Mouse (Mus musculus) limb, embryonic 12.5 days (tissue): Measurements from ENCODE around the gene 2300003K06Rik. TPM values are rescaled to one million over a fixed set of nuclear protein-coding genes. Genes with fewer than 3 reads are reported as not detected.
"Not testable (repeated sequence)": the region's sequence is repeated elsewhere in the genome, so short reads cannot be mapped to it uniquely, and the experiment has no call there.

Experiments used
- ATAC-seq: fragments of 200-750 bp; cut with Nextera tagmentation; 2 replicates; pipeline ENCODE4 v1.8.0; 2017; ENCODE audit warnings: low read depth, moderate TSS enrichment; ENCODE audit not compliant: insufficient number of reproducible peaks, insufficient read depth, low FRiP score, low TSS enrichment
- H3K27ac ChIP-seq: fragments of 300-500 bp; sonication (generic); 2 replicates; pipeline ENCODE4 v1.5.1; 2016; ENCODE audit warnings: mild to moderate bottlenecking, moderate library complexity
- H3K27me3 ChIP-seq: fragments of 300-500 bp; sonication (generic); 2 replicates; pipeline ENCODE4 v1.6.1; 2016; ENCODE audit warnings: mild to moderate bottlenecking, moderate library complexity
- H3K36me3 ChIP-seq: fragments of 300-500 bp; sonication (generic); 2 replicates; pipeline ENCODE4 v1.6.1; 2016; ENCODE audit warnings: mild to moderate bottlenecking, moderate library complexity
- H3K4me1 ChIP-seq: fragments of 300-500 bp; sonication (generic); replicated peaks from 2 replicates; pipeline ENCODE4 v1.6.1; 2016
- H3K4me2 ChIP-seq: fragments of 300-500 bp; sonication (generic); 2 replicates; pipeline ENCODE4 v1.6.1; 2016; ENCODE audit warnings: mild to moderate bottlenecking, moderate library complexity
- H3K4me3 ChIP-seq: fragments of 300-500 bp; sonication (generic); replicated peaks from 2 replicates; pipeline ENCODE4 v1.5.1; 2016; ENCODE audit warnings: mild to moderate bottlenecking
- H3K9ac ChIP-seq: fragments of 300-500 bp; sonication (generic); replicated peaks from 2 replicates; pipeline ENCODE4 v1.6.1; 2016; ENCODE audit warnings: mild to moderate bottlenecking, moderate library complexity
- H3K9me3 ChIP-seq: fragments of 300-500 bp; sonication (generic); 2 replicates; pipeline ENCODE4 v1.6.1; 2016; ENCODE audit warnings: mild to moderate bottlenecking, moderate library complexity
- WGBS: fragments of 180-500 bp; shearing (Covaris S2); methylation state at CpG from one replicate; pipeline ENCODE4 v1.1.7; 2016; 5-methylcytosine and 5-hydroxymethylcytosine counted together
- polyA plus RNA-seq: library from polyadenylated mRNA; unstranded; fragments of >200 nt; fragmentation: Nextera tagmentation; extraction: Ambion mirVana; gene quantifications from 2 replicates; pipeline ENCODE4 v1.2.1, GENCODE M21; 2016

The 2300003K06Rik gene
- not detected in 2 replicates for polyA plus RNA-seq

DNA sequence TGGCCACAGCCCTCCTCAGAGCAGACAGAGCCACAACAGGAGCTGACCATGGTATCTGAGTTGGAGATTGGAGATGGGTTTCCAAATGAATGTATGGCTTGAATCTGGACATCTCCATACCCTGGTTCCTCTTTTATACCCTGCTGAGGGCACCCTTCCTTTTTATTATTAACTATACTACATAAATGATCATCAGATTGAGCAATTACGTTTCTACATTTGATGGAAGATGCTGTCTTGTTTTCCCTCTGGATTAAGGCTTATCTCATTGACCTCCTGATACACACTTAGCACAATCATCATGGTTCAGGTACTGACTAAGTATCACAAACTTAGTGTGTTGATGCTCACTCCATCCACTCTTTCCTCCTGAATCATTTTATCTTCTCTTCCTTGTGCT is at the start of gene 2300003K06Rik:
2300003K06Rik (minus strand) TSS at position 101 of the 400 bp plus-strand sequence.
- Histone ChIP-seq H3K4me2 (no peak within 1 kb of the TSS), H3K27me3 (no peaks in the 10 kb centered on the region), H3K9me3 (0 out of 2 replicates have a peak, but pooled peaks cover 6% of the 10 kb centered on the region), H3K9ac (no peak within 1 kb of the TSS), H3K4me1 (no peaks in the 10 kb centered on the region), H3K4me3 (no peak within 1 kb of the TSS), H3K36me3 (no peaks in the 10 kb centered on the region), H3K27ac (no peak within 1 kb of the TSS)
- ATAC-seq, result no peak
- WGBS, result 77% methylated on average over 1 of the region's 1 CpGs

DNA sequence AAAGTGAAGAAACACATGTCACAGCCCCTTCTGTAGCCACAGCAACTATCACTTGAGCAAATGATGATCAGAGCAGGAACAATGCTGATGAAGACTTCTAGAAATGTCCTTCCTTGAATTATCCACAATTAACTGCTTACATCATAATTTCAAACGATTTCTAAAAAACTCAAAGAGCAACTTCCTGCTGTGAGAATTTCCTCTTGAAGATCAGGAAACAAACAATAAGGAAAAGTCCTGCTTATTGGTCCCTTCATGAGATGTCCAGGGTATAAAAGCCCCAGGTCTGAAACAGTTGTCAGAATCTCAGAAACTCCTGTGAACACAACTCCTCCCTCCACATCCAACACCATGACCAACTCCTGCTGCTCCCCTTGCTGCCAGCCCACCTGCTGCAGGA is 41.0 kb upstream of the 2300003K06Rik start, which contains the start of gene Gm11567:
Gm11567 (plus strand) TSS at position 301 of the 400 bp plus-strand sequence.
- 50% methylated on average over 1 of the region's 1 CpGs for WGBS
- H3K9ac ChIP-seq, H3K27me3 ChIP-seq, H3K36me3 ChIP-seq, H3K9me3 ChIP-seq, ATAC-seq, H3K4me2 ChIP-seq, H3K4me1 ChIP-seq, H3K27ac ChIP-seq, H3K4me3 ChIP-seq: not testable (repeated sequence)

DNA sequence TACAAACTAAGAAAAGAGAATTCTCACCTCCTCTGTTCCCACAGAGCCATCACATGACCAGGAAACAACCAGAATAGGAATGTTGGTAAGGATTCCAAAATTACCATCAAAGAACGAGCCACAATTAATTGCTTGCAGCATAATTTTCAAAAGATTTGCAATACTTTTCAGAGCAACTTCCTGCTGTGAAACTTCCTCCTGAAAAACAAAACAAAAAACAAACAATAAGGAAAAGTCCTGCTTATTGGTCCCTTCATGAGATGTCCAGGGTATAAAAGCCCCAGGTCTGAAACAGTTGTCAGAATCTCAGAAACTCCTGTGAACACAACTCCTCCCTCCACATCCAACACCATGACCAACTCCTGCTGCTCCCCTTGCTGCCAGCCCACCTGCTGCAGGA is 35.2 kb upstream of the 2300003K06Rik start, which contains the start of gene Krtap9-1:
Krtap9-1 (plus strand) TSS at position 301 of the 400 bp plus-strand sequence.
- not testable (repeated sequence) for H3K4me2 ChIP-seq, H3K4me3 ChIP-seq, H3K36me3 ChIP-seq, H3K9ac ChIP-seq, H3K27me3 ChIP-seq, ATAC-seq, H3K27ac ChIP-seq, H3K4me1 ChIP-seq, H3K9me3 ChIP-seq
- 66% methylated on average over 1 of the region's 1 CpGs for WGBS

DNA sequence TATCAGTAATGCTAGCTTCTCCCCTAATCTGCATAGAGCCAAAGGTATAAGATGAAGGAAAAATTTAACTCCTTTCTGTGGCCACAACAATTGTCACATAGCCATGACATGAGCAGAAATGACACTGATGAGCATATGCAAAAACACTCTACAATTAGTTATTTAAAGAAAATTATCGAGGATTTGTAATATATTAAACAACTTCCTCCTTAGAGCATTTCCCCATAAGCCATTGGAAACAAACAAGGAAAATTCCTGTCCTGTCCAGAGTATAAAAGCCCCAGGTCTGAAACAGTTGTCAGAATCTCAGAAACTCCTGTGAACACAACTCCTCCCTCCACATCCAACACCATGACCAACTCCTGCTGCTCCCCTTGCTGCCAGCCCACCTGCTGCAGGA is 26.3 kb upstream of the 2300003K06Rik start, which contains the start of gene Gm11559:
Gm11559 (plus strand) TSS at position 301 of the 400 bp plus-strand sequence.
- H3K9ac ChIP-seq, ATAC-seq, H3K4me1 ChIP-seq, H3K36me3 ChIP-seq, H3K9me3 ChIP-seq, H3K4me3 ChIP-seq, H3K27me3 ChIP-seq, H3K27ac ChIP-seq, H3K4me2 ChIP-seq: not testable (repeated sequence)
- 76% methylated on average over 1 of the region's 1 CpGs for WGBS

DNA sequence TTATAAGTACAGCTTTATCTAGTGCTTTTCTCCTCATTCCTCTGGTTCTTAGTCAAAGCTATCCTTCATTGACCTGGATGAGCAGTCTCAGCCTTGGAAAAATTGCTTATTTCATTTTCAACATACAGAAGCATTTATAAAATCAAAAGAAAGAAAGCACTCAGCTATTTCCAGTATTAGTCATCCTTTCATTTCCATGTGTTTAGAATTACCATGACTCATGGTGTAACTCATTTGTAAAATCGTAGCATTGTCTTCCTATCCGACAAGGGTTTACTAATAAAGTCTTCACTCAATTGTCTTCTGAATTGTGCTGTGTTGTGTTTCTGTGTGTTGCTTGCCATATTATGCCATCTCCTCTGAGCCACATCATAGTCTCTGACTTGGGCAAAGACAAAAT is 20.9 kb upstream of the 2300003K06Rik start:
- Histone ChIP-seq H3K27ac (no peak overlapping the region), H3K4me3 (no peak overlapping the region), H3K9me3 (no peaks in the 10 kb centered on the region), H3K9ac (no peak overlapping the region), H3K27me3 (no peaks in the 10 kb centered on the region), H3K36me3 (no peaks in the 10 kb centered on the region), H3K4me1 (no peaks in the 10 kb centered on the region), H3K4me2 (no peak overlapping the region)
- WGBS, result 82% methylated on average over 2 of the region's 2 CpGs
- no peak for ATAC-seq

DNA sequence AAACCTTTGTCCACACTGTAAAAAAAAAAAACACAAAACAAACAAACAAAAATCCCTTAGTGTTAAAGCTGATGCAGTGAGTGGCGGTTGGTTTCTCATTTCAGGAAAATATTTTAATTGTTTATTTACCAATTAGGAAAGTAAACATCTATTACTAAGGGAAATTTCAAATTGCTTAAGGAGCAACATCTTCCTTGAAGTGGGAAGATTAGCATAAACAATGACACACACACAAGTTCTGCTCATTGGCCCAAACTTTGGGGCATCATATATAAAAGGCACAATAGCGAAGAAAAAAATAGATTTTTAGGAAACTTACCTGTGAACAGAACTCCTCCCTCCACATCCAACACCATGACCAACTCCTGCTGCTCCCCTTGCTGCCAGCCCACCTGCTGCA is 19.8 kb upstream of the 2300003K06Rik start, which contains the start of gene Gm11568:
Gm11568 (plus strand) TSS at position 301 of the 400 bp plus-strand sequence.
- Histone ChIP-seq H3K4me3 (no peak within 1 kb of the TSS), H3K4me1 (no peaks in the 10 kb centered on the region), H3K27ac (no peak within 1 kb of the TSS), H3K27me3 (no peaks in the 10 kb centered on the region), H3K9ac (no peak within 1 kb of the TSS), H3K9me3 (no peaks in the 10 kb centered on the region), H3K36me3 (no peaks in the 10 kb centered on the region), H3K4me2 (no peak within 1 kb of the TSS)
- ATAC-seq, result no peak
- 92% methylated on average over 2 of the region's 2 CpGs for WGBS

DNA sequence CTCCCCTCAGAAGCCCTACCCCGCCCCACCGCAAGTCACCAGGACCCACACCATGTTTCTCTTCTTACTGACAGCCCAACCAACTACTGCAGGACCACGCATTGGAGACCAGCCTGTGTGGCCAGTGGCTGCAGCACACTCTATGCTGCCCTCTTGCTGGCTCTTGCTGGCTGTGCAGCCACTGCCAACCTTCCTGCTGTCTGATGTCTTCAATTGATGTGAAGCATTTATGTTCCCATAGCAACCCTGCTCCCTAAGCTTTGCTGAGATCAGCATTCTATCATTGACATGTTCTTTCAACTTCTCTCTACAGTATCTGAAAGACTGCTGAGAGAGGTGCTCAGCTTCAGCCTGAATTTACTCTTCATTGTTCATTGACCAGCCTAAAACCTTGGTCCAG is 16.3 kb upstream of the 2300003K06Rik start:
- ATAC-seq, result no peak
- Histone ChIP-seq H3K9ac (no peak overlapping the region), H3K27ac (no peak overlapping the region), H3K4me3 (no peak overlapping the region), H3K4me1 (no peaks in the 10 kb centered on the region), H3K4me2 (no peak overlapping the region), H3K36me3 (no peaks in the 10 kb centered on the region), H3K27me3 (no peaks in the 10 kb centered on the region), H3K9me3 (peaks cover 7% of the 10 kb centered on the region; the same call in 1 of the 2 replicates)
- 49% methylated on average over 3 of the region's 3 CpGs for WGBS

DNA sequence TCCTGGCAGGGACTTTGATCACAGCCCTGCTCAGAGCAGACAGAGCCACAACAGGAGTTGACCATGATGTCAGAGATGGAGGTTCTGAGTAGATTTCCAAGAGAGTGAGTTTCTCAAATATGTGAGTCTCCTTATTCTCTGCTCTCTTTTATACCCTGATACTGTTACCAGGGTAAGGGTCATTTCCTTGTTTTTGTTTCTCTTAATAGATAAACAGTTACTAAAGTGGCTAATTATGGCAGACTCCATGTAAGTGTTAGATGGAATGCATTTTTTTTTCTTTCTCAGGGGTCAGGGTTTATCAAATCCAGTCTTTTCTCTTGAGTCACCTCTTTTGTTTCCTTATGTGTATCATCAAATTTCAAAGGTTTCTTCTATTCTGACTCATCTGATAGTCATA is 13.6 kb upstream of the 2300003K06Rik start, which contains the start of gene Krtap4-16:
Krtap4-16 (minus strand) TSS at position 101 of the 400 bp plus-strand sequence.
- H3K4me1 ChIP-seq, result no peaks in the 10 kb centered on the region
- no peaks in the 10 kb centered on the region for H3K27me3 ChIP-seq
- ATAC-seq, result no peak
- peaks cover 7% of the 10 kb centered on the region; the same call in 1 of the 2 replicates for H3K9me3 ChIP-seq
- H3K9ac ChIP-seq, result no peak within 1 kb of the TSS
- no peak within 1 kb of the TSS for H3K27ac ChIP-seq
- H3K4me2 ChIP-seq, result no peak within 1 kb of the TSS
- H3K4me3 ChIP-seq, result no peak within 1 kb of the TSS
- no peaks in the 10 kb centered on the region for H3K36me3 ChIP-seq

DNA sequence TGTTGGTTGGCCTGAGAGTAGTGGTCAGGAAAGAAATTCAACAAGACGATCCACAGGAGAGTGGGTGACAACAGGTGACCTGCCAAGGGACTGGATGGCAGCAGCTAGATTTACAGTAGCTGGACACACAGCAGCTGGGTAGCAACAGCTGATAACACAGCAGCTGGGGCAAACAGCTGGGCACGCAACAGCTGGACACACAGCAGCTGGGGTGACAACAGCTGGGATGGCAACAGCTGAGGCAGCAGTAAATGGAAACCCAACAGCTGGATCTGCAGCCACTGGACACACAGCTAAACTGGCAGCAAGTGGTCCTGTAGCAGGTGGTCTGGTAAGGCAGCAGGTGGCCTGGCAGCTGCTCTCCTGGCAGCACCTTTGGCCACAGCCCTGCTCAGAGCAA is 8.9 kb upstream of the 2300003K06Rik start:
- Histone ChIP-seq H3K27ac (no peak overlapping the region), H3K36me3 (no peaks in the 10 kb centered on the region), H3K4me2 (no peak overlapping the region), H3K4me1 (no peaks in the 10 kb centered on the region), H3K27me3 (no peaks in the 10 kb centered on the region), H3K9me3 (peaks cover 7% of the 10 kb centered on the region; the same call in 1 of the 2 replicates), H3K9ac (no peak overlapping the region), H3K4me3 (no peak overlapping the region)
- ATAC-seq, result no peak
- WGBS, result 82% methylated on average over 2 of the region's 2 CpGs

DNA sequence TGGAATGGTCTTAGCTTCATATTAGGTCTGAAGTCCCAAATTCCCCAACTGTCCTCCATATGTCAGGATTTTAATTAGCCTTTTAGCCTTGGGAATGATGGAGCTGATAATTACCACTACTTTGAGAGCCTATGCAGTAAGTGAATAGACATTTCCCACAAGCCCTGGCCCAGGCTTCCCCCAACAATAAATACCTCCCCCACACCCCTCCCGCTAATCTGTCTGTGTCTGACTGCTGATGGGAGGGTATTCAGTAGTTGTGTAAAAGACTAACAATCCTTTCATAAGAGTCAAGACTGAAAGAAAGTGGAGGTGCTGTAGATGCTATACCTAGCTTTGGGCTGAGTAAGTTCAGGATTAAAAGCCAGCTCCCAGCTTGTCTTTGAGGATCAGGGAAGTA is 4.3 kb upstream of the 2300003K06Rik start:
- Histone ChIP-seq H3K4me2 (no peak overlapping the region), H3K4me3 (no peak overlapping the region), H3K9me3 (0 out of 2 replicates have a peak, but pooled peaks cover 3% of the 10 kb centered on the region), H3K27me3 (no peaks in the 10 kb centered on the region), H3K4me1 (no peaks in the 10 kb centered on the region), H3K9ac (no peak overlapping the region), H3K27ac (no peak overlapping the region), H3K36me3 (no peaks in the 10 kb centered on the region)
- WGBS, result 15% methylated on average over 1 of the region's 1 CpGs
- ATAC-seq, result no peak

DNA sequence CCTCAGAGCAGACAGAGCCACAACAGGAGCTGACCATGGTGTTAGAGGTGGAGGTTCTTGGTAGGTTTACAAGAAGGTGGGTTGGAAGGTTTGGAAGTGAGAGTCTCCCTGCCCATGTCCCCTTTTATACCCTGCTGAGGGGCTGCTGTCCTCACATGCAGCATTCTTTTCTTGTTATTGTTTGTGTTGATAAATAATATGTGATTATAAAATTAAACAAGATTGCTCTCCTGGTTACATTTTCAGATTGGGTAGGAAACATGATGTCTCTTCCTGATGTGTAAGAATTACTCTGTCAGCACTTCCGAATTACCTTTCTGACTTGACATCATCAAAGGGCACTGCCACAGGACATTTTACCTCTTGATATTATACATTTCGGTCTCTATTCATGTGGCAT is 22.3 kb downstream of the 2300003K06Rik start, which contains the start of gene Gm11564:
Gm11564 (minus strand) TSS at position 101 of the 400 bp plus-strand sequence.
- not testable (repeated sequence) for H3K4me1 ChIP-seq, H3K4me2 ChIP-seq, H3K27ac ChIP-seq, H3K36me3 ChIP-seq, H3K4me3 ChIP-seq, H3K9me3 ChIP-seq, ATAC-seq, H3K9ac ChIP-seq, H3K27me3 ChIP-seq
- WGBS, result 87% methylated on average over 2 of the region's 2 CpGs

DNA sequence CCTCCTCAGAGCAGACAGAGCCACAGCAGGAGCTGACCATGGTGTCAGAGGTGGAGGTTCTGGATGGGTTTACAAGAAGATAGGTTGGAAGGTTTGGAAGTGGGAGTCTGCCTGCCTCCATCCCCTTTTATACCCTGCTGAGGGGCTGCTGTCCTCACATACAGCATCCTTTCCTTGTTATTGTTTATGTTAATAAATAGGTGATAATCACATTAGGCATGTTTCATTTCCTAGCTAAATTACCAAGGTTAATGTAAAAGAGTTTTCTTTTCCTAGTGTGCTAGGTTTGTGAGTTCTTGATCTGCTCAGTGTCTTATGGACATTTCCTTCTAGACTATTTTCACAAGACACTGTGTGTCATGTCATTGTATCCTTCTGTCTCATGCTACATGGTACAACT is 28.1 kb downstream of the 2300003K06Rik start, which contains the start of gene Krtap4-13:
Krtap4-13 (minus strand) TSS at position 101 of the 400 bp plus-strand sequence.
- not testable (repeated sequence) for H3K36me3 ChIP-seq, H3K4me1 ChIP-seq, ATAC-seq, H3K9me3 ChIP-seq, H3K27me3 ChIP-seq, H3K9ac ChIP-seq, H3K4me3 ChIP-seq, H3K27ac ChIP-seq, H3K4me2 ChIP-seq
